Mouse (Mus musculus) right cerebral cortex, adult 18-20 months (tissue): ENCODE measurements around the gene Gm11146.

ENCODE experiments used
- DNase-seq: peaks from one replicate; pipeline ENCODE4 v3.0.0; 2022; ENCODE audit warnings: mixed read lengths

The Gm11146 gene

DNA sequence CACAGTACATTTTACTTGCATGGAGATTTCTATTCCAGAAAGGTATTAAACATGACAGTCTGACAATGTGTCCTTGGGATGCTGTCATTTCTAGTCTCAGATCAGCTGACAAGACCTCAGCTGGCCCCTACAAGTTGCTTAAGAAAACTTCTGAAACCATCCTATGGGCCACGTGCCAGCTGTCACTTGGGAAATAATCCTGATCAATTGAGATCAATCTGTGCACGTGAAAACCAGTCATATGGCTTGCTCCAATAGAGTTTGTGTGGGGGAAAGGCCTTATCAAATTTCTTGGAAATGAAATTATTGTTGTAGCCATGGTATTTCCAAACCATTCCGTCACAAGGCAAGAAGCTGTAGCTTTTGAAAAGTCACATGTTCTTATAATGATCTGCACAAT, 50.8 kb downstream of the Gm11146 start:
- DNase-seq, result no peak
